Mouse (Mus musculus) CH12.LX (cell line): Measurements from ENCODE around the gene B4gat1.

ENCODE experiments used
- CTCF ChIP-seq, 2 experiments: IDR thresholded peaks in 1 of 2; conservative IDR thresholded peaks in 1 of 2; 2 replicates each; pipeline ENCODE4 v1.5.1; 2011 to 2012; ENCODE audit warnings: low read depth in 2 of 2, low read length in 2 of 2, improper control_type of control experiment in 1 of 2, inconsistent platforms in 1 of 2, mild to moderate bottlenecking in 1 of 2, moderate library complexity in 1 of 2
- NELFE ChIP-seq: IDR thresholded peaks from 2 replicates; pipeline ENCODE4 v1.6.1; 2011; ENCODE audit warnings: low read depth, low read length, improper control_type of control experiment
- ZKSCAN1 ChIP-seq: IDR thresholded peaks from 2 replicates; pipeline ENCODE4 v1.6.1; 2012; ENCODE audit warnings: low read depth, inconsistent platforms, low read length, improper control_type of control experiment, borderline replicate concordance

GRCm38 (mm10) chr19:5069486-5069885 is 30.9 kb downstream of the B4gat1 start:
- TF ChIP-seq CTCF (conservative IDR thresholded peaks at IDR 0.05 in 1 of 2, IDR thresholded peaks at IDR 0.05 in 1 of 2; ENCODE audit: low read depth in 2 of 2, low read length in 2 of 2) (no peak), ZKSCAN1 (no peak), NELFE (no peak)
